Comparison of ENCODE assay signal across 18 mouse cellular contexts in genomic region chr2:51273300-51273699, GRCm38 (mm10).
"Had no signal": no experiment of that assay in that cellular context is flagged by ENCODE, and none has a peak within 500 bp of the region (broad histone marks: within the 10 kb centered on the region; RNA-seq: fewer than 3 reads in every experiment).

No protein-coding gene starts in this region.

- H3K27ac ChIP-seq: limb, embryonic 13.5 days; liver, embryonic 13.5 days; midbrain, embryonic 12.5 days; midbrain, embryonic 15.5 days; neural tube, embryonic 13.5 days; stomach, embryonic 15.5 days had no signal

- H3K36me3 ChIP-seq: limb, embryonic 13.5 days; liver, embryonic 13.5 days; midbrain, embryonic 12.5 days; midbrain, embryonic 15.5 days; neural tube, embryonic 13.5 days; stomach, embryonic 15.5 days had no signal

- H3K4me3 ChIP-seq: limb, embryonic 13.5 days; liver, embryonic 13.5 days; midbrain, embryonic 12.5 days; midbrain, embryonic 15.5 days; neural tube, embryonic 13.5 days; stomach, embryonic 15.5 days had no signal

- H3K4me1 ChIP-seq: liver, embryonic 13.5 days; midbrain, embryonic 12.5 days; midbrain, embryonic 15.5 days; neural tube, embryonic 13.5 days; stomach, embryonic 15.5 days had no signal

- H3K4me2 ChIP-seq: limb, embryonic 13.5 days; liver, embryonic 13.5 days; midbrain, embryonic 12.5 days; midbrain, embryonic 15.5 days; neural tube, embryonic 13.5 days; stomach, embryonic 15.5 days had no signal

- DNase-seq: kidney, adult 2 months; kidney, postnatal 14 days; kidney, postnatal 4 days; left cerebral cortex, postnatal 4 days; liver, embryonic 13.5 days; lung, adult 2 months; lung, postnatal 14 days; lung, postnatal 4 days; right cerebral cortex, postnatal 25 days; spleen, adult 18-20 months; thymus, adult 18-20 months; thymus, postnatal 14 days; thymus, postnatal 4 days had no signal

- H3K9ac ChIP-seq: limb, embryonic 13.5 days; liver, embryonic 13.5 days; midbrain, embryonic 12.5 days; midbrain, embryonic 15.5 days; neural tube, embryonic 13.5 days; stomach, embryonic 15.5 days had no signal

- H3K9me3 ChIP-seq: limb, embryonic 13.5 days; liver, embryonic 13.5 days; midbrain, embryonic 12.5 days; midbrain, embryonic 15.5 days; neural tube, embryonic 13.5 days; stomach, embryonic 15.5 days had no signal

- ATAC-seq: midbrain, embryonic 15.5 days had no signal

- H3K27me3 ChIP-seq: limb, embryonic 13.5 days; liver, embryonic 13.5 days; midbrain, embryonic 12.5 days; midbrain, embryonic 15.5 days; neural tube, embryonic 13.5 days; stomach, embryonic 15.5 days had no signal
